ENCODE assay signal across 9 mouse cellular contexts in the genomic region with DNA sequence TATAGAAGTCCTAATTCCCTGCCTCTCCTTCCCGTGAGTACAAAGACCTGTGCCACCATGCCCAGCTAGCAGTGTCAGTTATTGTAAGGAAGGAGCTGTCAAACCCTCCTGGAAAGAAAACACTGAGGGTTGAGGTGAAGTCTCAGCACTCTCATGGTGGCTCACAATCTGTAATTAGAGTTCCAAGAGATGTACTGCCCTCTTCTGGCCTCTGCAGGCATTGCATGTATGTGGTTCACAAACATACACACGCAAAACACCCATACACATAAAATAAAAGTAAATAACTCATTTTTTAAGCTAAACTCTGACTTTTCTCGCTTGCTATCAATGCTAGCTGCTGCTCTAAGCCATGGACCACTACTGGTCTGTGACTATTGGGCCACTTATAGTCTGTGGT. TPM values are rescaled to one million over a fixed set of nuclear protein-coding genes. Genes with fewer than 3 reads are reported as not detected.
DNase-seq lines count a peak whose midpoint lies in the region; ATAC-seq and TF ChIP-seq lines count a peak whose summit lies in the region.
"Had no signal": no experiment of that assay in that cellular context is flagged by ENCODE, and none has a peak within 500 bp of the region (broad histone marks: within the 10 kb centered on the region; RNA-seq: fewer than 3 reads in every experiment).

No protein-coding gene starts in this region.

- H3K4me3 ChIP-seq in kidney, embryonic 16.5 days (ENCODE audit: low read length), result no peak overlapping the region
- H3K4me3 ChIP-seq in forebrain, embryonic 13.5 days, result no peak overlapping the region
- no peak overlapping the region for H3K4me3 ChIP-seq in lung, adult 2 months (replicated peaks; ENCODE audit: extremely low read depth, low read depth, low read length)
- H3K4me3 ChIP-seq: neural tube, embryonic 12.5 days had no signal

- H3K4me1 ChIP-seq in kidney, embryonic 16.5 days (ENCODE audit: insufficient read depth, low read length), result no peaks in the 10 kb centered on the region
- 0 out of 2 replicates have a peak, but pooled peaks cover 3% of the 10 kb centered on the region for H3K4me1 ChIP-seq in forebrain, embryonic 13.5 days
- H3K4me1 ChIP-seq in lung, adult 2 months (ENCODE audit: control insufficient read depth, insufficient read depth, low read length), result no peaks in the 10 kb centered on the region

- H3K9me3 ChIP-seq in kidney, embryonic 16.5 days (ENCODE audit: low read length), result no peaks in the 10 kb centered on the region
- H3K9me3 ChIP-seq in forebrain, embryonic 13.5 days (replicated peaks), result no peaks in the 10 kb centered on the region
- H3K9me3 ChIP-seq: neural tube, embryonic 12.5 days had no signal

- H3K9ac ChIP-seq in kidney, embryonic 16.5 days (replicated peaks; ENCODE audit: low read length), result no peak overlapping the region
- no peak overlapping the region for H3K9ac ChIP-seq in forebrain, embryonic 13.5 days
- H3K9ac ChIP-seq: neural tube, embryonic 12.5 days had no signal

- TF ChIP-seq POLR2A in lung, adult 2 months (IDR thresholded peaks at IDR 0.05; ENCODE audit: borderline replicate concordance, extremely low read depth, low read depth, low read length), result no peak

- peak; percentile 57 for DNase-seq in kidney, adult 18-20 months
- peak; percentile 41 to 60 for DNase-seq in CD8-positive naive resting alpha-beta T cell, adult 2 months (ENCODE audit: low read depth in 2 of 2, low spot score in 2 of 2)
- peak; percentile 36 to 52 for DNase-seq in adrenal gland, adult 18-20 months (ENCODE audit: low spot score in 2 of 2)
- DNase-seq in lung, adult 2 months, result peak; percentile 17
- DNase-seq in splenic B cell, adult 2 months (ENCODE audit: low read depth, low spot score), result peak; percentile 82
- DNase-seq in left cerebral cortex, adult 8-10 months (ENCODE audit: low spot score in 2 of 2), result no peak

- no peak for ATAC-seq in kidney, embryonic 16.5 days (ENCODE audit: low FRiP score, low TSS enrichment)
- ATAC-seq in forebrain, embryonic 13.5 days, result 0 out of 2 replicates have a peak, but pooled peaks have one; percentile 27

- no peak overlapping the region for H3K27ac ChIP-seq in kidney, embryonic 16.5 days (ENCODE audit: low read length)
- H3K27ac ChIP-seq in forebrain, embryonic 13.5 days, result no peak overlapping the region; the same call in 1 of the 2 replicates
- H3K27ac ChIP-seq: neural tube, embryonic 12.5 days had no signal

- 68% methylated on average over 3 of the region's 3 CpGs for WGBS in kidney, embryonic 16.5 days
- 41% methylated on average over 3 of the region's 3 CpGs for WGBS in forebrain, embryonic 13.5 days
- 56% methylated on average over 3 of the region's 3 CpGs for whole genome bisulfite sequencing in lung, adult 2 months

- no peak overlapping the region for H3K4me2 ChIP-seq in kidney, embryonic 16.5 days (replicated peaks; ENCODE audit: low read depth, low read length)
- no peak overlapping the region for H3K4me2 ChIP-seq in forebrain, embryonic 13.5 days
- H3K4me2 ChIP-seq: neural tube, embryonic 12.5 days had no signal

- 0 out of 2 replicates have a peak, but pooled peaks cover 2% of the 10 kb centered on the region for H3K36me3 ChIP-seq in kidney, embryonic 16.5 days (ENCODE audit: insufficient read depth, low read length)
- peaks cover 7% of the 10 kb centered on the region; the same call in 1 of the 2 replicates for H3K36me3 ChIP-seq in forebrain, embryonic 13.5 days (ENCODE audit: poor library complexity, severe bottlenecking)
- no peaks in the 10 kb centered on the region for H3K36me3 ChIP-seq in splenic B cell, adult 2 months (ENCODE audit: control insufficient read depth, insufficient read depth, low read length, poor library complexity, severe bottlenecking)

- no peak for TF ChIP-seq CTCF in lung, adult 2 months (IDR thresholded peaks at IDR 0.05; ENCODE audit: insufficient read depth, low read length)

- no peaks in the 10 kb centered on the region for H3K27me3 ChIP-seq in kidney, embryonic 16.5 days (ENCODE audit: insufficient read depth, low read length)
- no peaks in the 10 kb centered on the region for H3K27me3 ChIP-seq in forebrain, embryonic 13.5 days
- H3K27me3 ChIP-seq in splenic B cell, adult 2 months (ENCODE audit: control insufficient read depth, insufficient read depth, low read length, poor library complexity, severe bottlenecking), result no peaks in the 10 kb centered on the region
- H3K27me3 ChIP-seq: neural tube, embryonic 12.5 days had no signal

RNA-seq across cellular contexts. Expression of a gene that starts 11.4 kb away (rescaled TPM):
- 77.6 and 91.8 TPM in 2 replicates for polyA plus RNA-seq in kidney, embryonic 16.5 days (2015; fragmentation: Nextera tagmentation; extraction: Ambion mirVana)
- 10 to 100 TPM; 31.9 to 32.2 TPM for total RNA-seq in adrenal gland, adult 18-20 months (2021)
- polyA plus RNA-seq in forebrain, embryonic 13.5 days (2015; fragmentation: Nextera tagmentation; extraction: Ambion mirVana), result 80.4 and 88.6 TPM in 2 replicates
- 20.7 and 37.4 TPM in 2 replicates for polyA plus RNA-seq in lung, adult 2 months (2012; rRNA removed)
- total RNA-seq in left cerebral cortex, adult 8-10 months (2022), result 10 to 100 TPM; 78.9 to 85.8 (median 83.9) TPM

RNA-seq across cellular contexts. Expression of a gene that starts 36.0 kb away (rescaled TPM):
- polyA plus RNA-seq in kidney, embryonic 16.5 days (2015; fragmentation: Nextera tagmentation; extraction: Ambion mirVana), result 2.9 and 4.5 TPM in 2 replicates
- total RNA-seq in adrenal gland, adult 18-20 months (2021), result 10 to 100 TPM in 1 of 2 experiments, 1 to 10 TPM in 1; 6.6 to 13.1 TPM
- polyA plus RNA-seq in forebrain, embryonic 13.5 days (2015; fragmentation: Nextera tagmentation; extraction: Ambion mirVana), result 4.2 and 4.6 TPM in 2 replicates
- 1.3 and 2.1 TPM in 2 replicates for polyA plus RNA-seq in lung, adult 2 months (2012; rRNA removed)
- total RNA-seq in left cerebral cortex, adult 8-10 months (2022), result 10 to 100 TPM in 3 of 4 experiments, 1 to 10 TPM in 1; 8.4 to 14.5 (median 11.0) TPM

RNA-seq across cellular contexts. Expression of a gene that starts 43.9 kb away (rescaled TPM):
- polyA plus RNA-seq in kidney, embryonic 16.5 days (2015; fragmentation: Nextera tagmentation; extraction: Ambion mirVana), result 1.3 and 1.6 TPM in 2 replicates
- total RNA-seq in adrenal gland, adult 18-20 months (2021), result 1 to 10 TPM in 1 of 2 experiments, not detected in 1; 1.5 TPM
- polyA plus RNA-seq in forebrain, embryonic 13.5 days (2015; fragmentation: Nextera tagmentation; extraction: Ambion mirVana), result 2.0 and 2.3 TPM in 2 replicates
- 1.3 and 1.5 TPM in 2 replicates for polyA plus RNA-seq in lung, adult 2 months (2012; rRNA removed)
- total RNA-seq in left cerebral cortex, adult 8-10 months (2022), result 1 to 10 TPM in 2 of 4 experiments, under 1 TPM in 2; 0.56 to 2.1 (median 1.1) TPM

RNA-seq across cellular contexts. Expression of a gene that starts 44.6 kb away (rescaled TPM):
- 11.0 TPM in 2 replicates for polyA plus RNA-seq in kidney, embryonic 16.5 days (2015; fragmentation: Nextera tagmentation; extraction: Ambion mirVana)
- total RNA-seq in adrenal gland, adult 18-20 months (2021), result 10 to 100 TPM; 24.8 to 27.6 TPM
- 9.9 and 10.7 TPM in 2 replicates for polyA plus RNA-seq in forebrain, embryonic 13.5 days (2015; fragmentation: Nextera tagmentation; extraction: Ambion mirVana)
- polyA plus RNA-seq in lung, adult 2 months (2012; rRNA removed), result 2.3 and 4.5 TPM in 2 replicates
- total RNA-seq in left cerebral cortex, adult 8-10 months (2022), result 10 to 100 TPM; 38.0 to 46.0 (median 38.7) TPM

Comparison
In these comparisons a context has a peak if more than half of its experiments do, and no peak if none do; other contexts are left out.
1. DNase-seq: peak in kidney, adult 18-20 months (single experiment), CD8-positive naive resting alpha-beta T cell, adult 2 months (2 of 2), adrenal gland, adult 18-20 months (2 of 2), lung, adult 2 months (single experiment) and splenic B cell, adult 2 months (single experiment); none in left cerebral cortex, adult 8-10 months (0 of 2).